Mouse (Mus musculus): ENCODE measurements around the gene Slco6d1. TPM values are rescaled to one million over a fixed set of nuclear protein-coding genes. Genes with fewer than 3 reads are reported as not detected.

Slco6d1 gene
- polyA plus RNA-seq, 1 experiment from 2014 or later = not detected

Small RNA genes lying within 50 kb of the gene (microRNA-seq; reads per million reads assigned to microRNA genes)
- not detected for gene Gm26134
